Mouse (Mus musculus) CD8-positive naive resting alpha-beta T cell, adult 2 months (primary cell): ENCODE measurements around the gene Grik5.
"Not testable (repeated sequence)": the region's sequence is repeated elsewhere in the genome, so short reads cannot be mapped to it uniquely, and the experiment has no call there.

ENCODE experiments used
- DNase-seq, 2 experiments: peaks; one replicate each; pipeline ENCODE4 v3.0.0; 2022; ENCODE audit warnings: low read depth in 2 of 2, low spot score in 2 of 2

Gene Grik5

GRCm38 (mm10) chr7:25080431-25080830 is 8.3 kb upstream of the Grik5 start:
- DNase-seq: no peak

GRCm38 (mm10) chr7:25079496-25080026 is 7.4 kb upstream of the Grik5 start:
- no peak for DNase-seq

- DNase-seq: no peak
Measured at GRCm38 (mm10) chr7:25077414-25077755, 5.2 kb upstream of the Grik5 start.

- peak; percentile 94 to 96 for DNase-seq
Measured at GRCm38 (mm10) chr7:25076663-25077413, 4.7 kb upstream of the Grik5 start.

GRCm38 (mm10) chr7:25076296-25076662 is 4.1 kb upstream of the Grik5 start:
- no peak for DNase-seq

GRCm38 (mm10) chr7:25073924-25074323 is 1.8 kb upstream of the Grik5 start:
- DNase-seq: no peak

- DNase-seq: no peak
Measured at GRCm38 (mm10) chr7:25072716-25073390, 707 bp upstream of the Grik5 start.

- DNase-seq: no peak
Measured at GRCm38 (mm10) chr7:25068724-25069123, 3.4 kb downstream of the Grik5 start.

GRCm38 (mm10) chr7:25067909-25068656 is 4.1 kb downstream of the Grik5 start:
- DNase-seq: no peak

- no peak for DNase-seq
Measured at GRCm38 (mm10) chr7:25067338-25067737, 4.8 kb downstream of the Grik5 start.

- DNase-seq: no peak
Measured at GRCm38 (mm10) chr7:25063900-25064299, 8.2 kb downstream of the Grik5 start.

GRCm38 (mm10) chr7:25063346-25063745 is 8.8 kb downstream of the Grik5 start:
- no peak for DNase-seq

GRCm38 (mm10) chr7:25058836-25059235 is 13.3 kb downstream of the Grik5 start:
- no peak for DNase-seq

GRCm38 (mm10) chr7:25058394-25058793 is 13.8 kb downstream of the Grik5 start:
- DNase-seq: no peak

- DNase-seq: no peak
Measured at GRCm38 (mm10) chr7:25057888-25058287, 14.3 kb downstream of the Grik5 start.

- DNase-seq: no peak
Measured at GRCm38 (mm10) chr7:25056951-25057350, 15.2 kb downstream of the Grik5 start.

GRCm38 (mm10) chr7:25052587-25052986 is 19.6 kb downstream of the Grik5 start:
- DNase-seq: no peak

GRCm38 (mm10) chr7:25049295-25049930 is 22.7 kb downstream of the Grik5 start:
- DNase-seq: no peak

GRCm38 (mm10) chr7:25047363-25047762 is 24.8 kb downstream of the Grik5 start:
- DNase-seq: no peak

- DNase-seq: not testable (repeated sequence)
Measured at GRCm38 (mm10) chr7:25044599-25044998, 27.5 kb downstream of the Grik5 start.

- no peak for DNase-seq
Measured at GRCm38 (mm10) chr7:25041921-25042320, 30.2 kb downstream of the Grik5 start.
